Mouse (Mus musculus): Measurements from ENCODE around the gene Utrn.

Utrn gene

GRCm38 (mm10) chr10:12424944-12425343 is 444.2 kb downstream of the Utrn start:
- DNase-seq (ENCODE audit: low spot score): no peak

DNA sequence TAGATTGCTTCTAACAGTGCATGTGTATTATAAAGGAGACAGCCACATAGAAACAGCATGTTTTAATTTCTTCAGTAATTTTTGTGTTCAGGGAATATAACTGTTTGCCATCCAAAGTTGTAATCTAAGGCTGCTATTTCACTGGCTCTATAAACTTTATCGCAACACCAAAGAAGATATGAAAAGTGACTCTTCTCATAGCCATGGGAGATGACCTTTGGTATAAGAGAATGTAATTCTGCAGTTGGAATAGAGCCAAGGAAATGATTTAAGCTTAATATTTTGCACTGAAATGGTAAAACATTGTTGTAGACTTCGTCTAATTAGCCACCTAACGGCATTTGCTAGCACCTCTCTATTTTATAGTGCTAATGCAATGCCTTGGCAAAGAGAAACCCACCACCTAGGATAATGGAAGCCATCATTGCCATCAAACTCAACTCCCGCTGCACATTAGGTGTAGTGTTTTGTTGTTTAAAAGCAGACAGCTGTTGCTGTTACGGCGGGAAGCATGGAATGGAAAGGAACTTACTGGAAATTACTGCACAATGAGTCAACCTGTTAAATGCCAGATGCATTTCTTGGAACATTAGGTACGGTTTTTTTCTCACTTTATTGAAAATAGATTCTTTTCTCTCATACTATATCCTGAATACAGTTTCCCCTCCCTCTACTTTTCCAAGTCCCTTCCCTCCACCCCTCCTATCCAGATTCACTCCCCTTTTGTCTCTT is 445.0 kb downstream of the Utrn start:
- DNase-seq (ENCODE audit: low spot score): no peak

DNA sequence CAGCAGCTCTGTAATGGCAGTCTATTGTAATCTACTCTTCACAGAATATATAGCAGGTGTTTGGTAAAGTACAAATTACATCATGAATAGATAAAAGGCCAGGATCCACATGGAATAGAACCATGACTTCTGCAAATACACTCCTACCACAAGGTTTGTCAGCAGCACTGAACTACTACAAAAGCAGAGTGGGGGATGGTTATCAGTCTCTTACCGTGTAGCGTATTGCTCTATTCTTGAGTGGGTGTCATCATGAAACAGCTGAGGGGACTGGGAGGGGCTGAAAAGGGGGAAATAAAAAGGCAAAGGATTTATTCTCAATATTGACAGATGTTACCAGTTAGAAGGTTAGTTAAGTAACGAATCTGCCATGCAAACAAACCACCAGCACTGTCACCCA is 454.2 kb downstream of the Utrn start:
- no peak for DNase-seq (ENCODE audit: low spot score)

- no peak for DNase-seq (ENCODE audit: low spot score)
These were observed 462.6 kb downstream of the Utrn start for GRCm38 (mm10) chr10:12406338-12407110.

DNA sequence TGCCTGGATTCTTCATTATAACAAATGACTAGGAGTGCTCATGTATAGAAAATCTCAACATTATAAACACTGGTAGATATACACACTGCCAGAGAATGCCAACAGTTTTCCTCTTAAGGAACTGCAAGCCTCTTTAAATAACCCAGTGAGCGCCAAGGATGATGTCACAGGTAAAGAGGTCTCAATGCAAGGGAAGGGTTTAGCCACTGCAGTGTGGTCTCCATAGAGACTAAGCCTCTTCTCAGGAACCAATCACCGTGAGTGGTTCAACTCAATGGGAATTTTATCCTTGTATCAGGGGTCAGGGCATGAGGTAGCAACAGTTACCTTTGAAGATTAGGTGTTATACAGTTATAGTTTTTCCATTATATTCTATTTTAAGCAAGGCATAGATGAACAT is 469.7 kb downstream of the Utrn start:
- no peak for DNase-seq (ENCODE audit: low spot score)

DNA sequence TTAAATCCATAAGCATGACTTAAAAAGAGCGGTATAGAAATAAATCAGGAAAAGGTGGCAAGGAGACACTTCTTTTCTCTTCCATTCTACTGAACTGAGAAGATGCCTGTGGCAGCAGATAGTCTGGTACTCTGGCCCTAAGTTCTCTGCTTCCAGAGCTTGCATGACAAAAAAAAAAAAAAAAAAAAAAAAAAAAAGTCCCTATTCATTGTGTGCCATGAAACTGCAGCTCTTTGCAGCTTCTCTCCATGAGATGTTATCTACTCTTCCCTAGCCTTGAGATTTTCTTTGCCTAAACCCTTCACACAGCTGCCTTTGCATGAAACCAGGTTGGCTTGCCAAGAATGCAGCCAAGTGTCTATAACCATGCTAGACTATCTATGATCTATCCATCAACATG is 489.0 kb downstream of the Utrn start:
- DNase-seq (ENCODE audit: low spot score): no peak

DNA sequence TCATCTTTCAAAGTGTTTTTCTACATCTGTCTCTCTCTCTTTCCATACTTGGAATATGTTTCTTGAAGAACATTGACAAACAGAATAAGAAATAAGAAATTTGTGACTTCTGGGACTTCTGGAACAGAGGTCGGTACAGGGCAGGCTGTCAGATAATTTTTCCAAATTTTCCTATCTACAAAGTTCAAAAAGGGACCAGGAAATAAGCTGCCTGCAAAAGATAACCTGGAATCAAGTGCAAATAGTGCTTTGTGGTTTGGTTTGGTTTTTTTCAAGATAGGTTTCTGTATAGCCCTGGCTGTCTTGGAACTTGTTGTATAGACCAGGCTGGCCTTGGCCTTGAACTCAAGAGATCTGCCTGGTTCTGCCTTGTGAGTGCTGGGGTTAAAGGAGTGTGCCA is 490.0 kb downstream of the Utrn start:
- no peak for DNase-seq (ENCODE audit: low spot score)

DNA sequence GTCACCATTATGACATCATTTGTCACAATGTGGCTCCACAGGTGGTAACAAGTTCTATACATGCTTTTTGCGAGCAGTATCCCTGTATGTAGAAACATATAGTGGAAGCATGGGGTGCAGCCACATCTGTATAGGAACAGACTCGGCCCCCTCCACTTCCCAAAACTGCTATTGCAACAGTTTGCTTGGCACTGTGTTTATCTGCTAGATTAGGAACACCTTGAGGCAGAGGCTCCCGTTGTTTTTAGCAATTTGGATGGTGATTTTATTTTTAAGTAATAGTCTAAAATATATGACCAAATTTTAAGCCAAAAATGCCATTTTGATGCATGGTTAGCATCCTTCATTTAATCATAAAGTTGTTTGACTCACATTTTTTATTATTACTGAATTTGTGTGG is 491.4 kb downstream of the Utrn start:
- no peak for DNase-seq (ENCODE audit: low spot score)

GRCm38 (mm10) chr10:12376015-12376414 is 493.1 kb downstream of the Utrn start:
- no peak for DNase-seq (ENCODE audit: low spot score)

- no peak for DNase-seq (ENCODE audit: low spot score)
These were observed 494.4 kb downstream of the Utrn start for GRCm38 (mm10) chr10:12374741-12375140.

DNA sequence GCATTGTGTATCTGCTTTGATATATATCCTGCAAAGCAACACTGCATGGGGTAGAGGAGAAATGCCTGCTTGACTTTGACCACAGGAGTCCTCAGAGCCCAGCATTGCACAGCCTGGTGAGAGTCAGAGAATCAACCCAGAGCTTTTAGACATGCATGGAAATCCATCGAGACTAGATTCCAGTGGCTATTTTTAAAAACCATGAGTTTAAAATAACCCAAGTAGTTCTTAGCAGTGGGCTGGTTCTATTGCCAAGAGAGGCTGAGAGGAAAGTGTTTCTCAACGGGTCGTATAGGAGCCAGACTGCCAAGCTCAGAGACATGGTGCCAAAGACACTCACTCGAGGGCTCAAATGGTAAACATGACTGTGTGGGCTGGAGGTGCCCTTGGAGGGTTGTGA is 514.6 kb downstream of the Utrn start:
- DNase-seq (ENCODE audit: low spot score): no peak

GRCm38 (mm10) chr10:12354106-12354505 is 515.1 kb downstream of the Utrn start:
- no peak for DNase-seq (ENCODE audit: low spot score)

GRCm38 (mm10) chr10:12339704-12340558 is 529.2 kb downstream of the Utrn start:
- no peak for DNase-seq (ENCODE audit: low spot score)

DNA sequence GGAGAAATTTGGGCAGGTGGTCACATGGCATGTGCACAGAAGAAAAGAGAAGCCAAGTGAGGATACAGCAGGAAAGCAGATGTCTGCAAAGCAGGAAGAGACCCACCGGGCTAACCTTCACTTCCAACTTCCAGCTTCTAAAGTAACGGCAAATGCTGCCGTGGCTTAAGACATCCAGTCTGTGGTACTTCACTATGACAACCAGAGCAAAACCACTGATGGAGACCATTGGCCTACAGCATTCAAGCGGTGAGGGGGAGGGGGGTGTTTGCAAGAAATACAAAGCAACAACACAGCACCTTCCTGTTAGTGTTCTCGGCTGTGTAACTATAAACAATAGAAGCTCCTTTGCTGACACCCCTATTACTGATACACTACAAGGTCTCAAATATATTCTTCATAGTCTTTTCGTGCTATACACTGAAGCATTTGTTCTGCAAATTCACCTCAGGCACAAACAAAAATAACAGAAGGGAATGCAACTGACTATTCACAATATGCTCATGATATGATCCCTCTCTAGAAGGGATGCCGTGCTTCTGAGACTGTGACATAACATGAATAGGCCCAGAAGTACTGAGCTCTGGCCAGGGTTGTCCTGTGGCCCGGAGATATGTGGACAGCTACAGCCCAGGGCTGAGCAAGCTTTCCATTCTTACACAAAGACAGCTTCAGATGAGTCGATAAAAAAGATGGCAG is 530.0 kb downstream of the Utrn start:
- DNase-seq (ENCODE audit: low spot score): no peak

Measured in MN1 (cell line).